Mouse (Mus musculus): ENCODE measurements around the gene Gm11032. TPM values are rescaled to one million over a fixed set of nuclear protein-coding genes. Genes with fewer than 3 reads are reported as not detected.
A peak's percentile ranks its signal among the peaks of the same experiment; 100 is the strongest.
"Not testable (repeated sequence)": the region's sequence is repeated elsewhere in the genome, so short reads cannot be mapped to it uniquely, and the experiment has no call there.

Gm11032 gene
- polyA plus RNA-seq, 1 experiment from 2014 or later = not detected

GRCm38 (mm10) chr11:4637534-4638234 lies 17.8 kb downstream of the Gm11032 start, which contains the start of gene Ascc2:
TSS of gene Ascc2 (plus strand) at chr11:4637747.
- Histone ChIP-seq H3K4me3 (ENCODE audit: low read length) (peak within 1 kb of the TSS; percentile 70), H3K27ac (ENCODE audit: low read length) (peak within 1 kb of the TSS; percentile 91), H3K4me1 (ENCODE audit: control insufficient read depth, insufficient read depth, low read length) (peaks cover 8% of the 10 kb centered on the region; the same call in 1 of the 2 replicates), H3K4me2 (ENCODE audit: low read depth, low read length) (peak within 1 kb of the TSS; percentile 82), H3K9ac (ENCODE audit: low read depth, low read length) (peak within 1 kb of the TSS; percentile 78), H3K9me3 (ENCODE audit: control insufficient read depth, low read length) (no peaks in the 10 kb centered on the region), H3K27me3 (replicated peaks; ENCODE audit: control insufficient read depth, insufficient read depth, low read length) (no peaks in the 10 kb centered on the region), H3K36me3 (ENCODE audit: control insufficient read depth, insufficient read depth, low read length) (no peaks in the 10 kb centered on the region)
- ATAC-seq = peak; percentile 96
- WGBS = under 1% methylated on average over 35 of the region's 35 CpGs

- no peaks in the 10 kb centered on the region for H3K36me3 ChIP-seq (ENCODE audit: control insufficient read depth, insufficient read depth, low read length)
- H3K27me3 ChIP-seq (replicated peaks; ENCODE audit: control insufficient read depth, insufficient read depth, low read length) = no peaks in the 10 kb centered on the region
- peak; percentile 29 for ATAC-seq
- H3K9ac ChIP-seq (ENCODE audit: low read depth, low read length) = peak overlapping the region; percentile 78
- peak overlapping the region; percentile 91 for H3K27ac ChIP-seq (ENCODE audit: low read length)
- peak overlapping the region; percentile 70 for H3K4me3 ChIP-seq (ENCODE audit: low read length)
- H3K9me3 ChIP-seq (ENCODE audit: control insufficient read depth, low read length) = no peaks in the 10 kb centered on the region
- peak overlapping the region; percentile 82 for H3K4me2 ChIP-seq (ENCODE audit: low read depth, low read length)
- WGBS = 14% methylated on average over 7 of the region's 7 CpGs
- peaks cover 8% of the 10 kb centered on the region; the same call in 1 of the 2 replicates for H3K4me1 ChIP-seq (ENCODE audit: control insufficient read depth, insufficient read depth, low read length)
These were observed 18.4 kb downstream of the Gm11032 start for GRCm38 (mm10) chr11:4638261-4638660.

GRCm38 (mm10) chr11:4641185-4641584 lies 21.3 kb downstream of the Gm11032 start:
- Histone ChIP-seq H3K4me1 (ENCODE audit: control insufficient read depth, insufficient read depth, low read length) (peaks cover 8% of the 10 kb centered on the region; the same call in 1 of the 2 replicates), H3K36me3 (ENCODE audit: control insufficient read depth, insufficient read depth, low read length) (no peaks in the 10 kb centered on the region; the same call in 1 of the 2 replicates), H3K9ac (ENCODE audit: low read depth, low read length) (no peak overlapping the region), H3K4me2 (ENCODE audit: low read depth, low read length) (no peak overlapping the region), H3K27me3 (replicated peaks; ENCODE audit: control insufficient read depth, insufficient read depth, low read length) (no peaks in the 10 kb centered on the region), H3K4me3 (ENCODE audit: low read length) (no peak overlapping the region), H3K9me3 (ENCODE audit: control insufficient read depth, low read length) (no peaks in the 10 kb centered on the region), H3K27ac (ENCODE audit: low read length) (no peak overlapping the region)
- no peak for ATAC-seq

- Histone ChIP-seq H3K27me3 (replicated peaks; ENCODE audit: control insufficient read depth, insufficient read depth, low read length) (no peaks in the 10 kb centered on the region), H3K27ac (ENCODE audit: low read length) (no peak overlapping the region), H3K36me3 (ENCODE audit: control insufficient read depth, insufficient read depth, low read length) (peaks cover 2% of the 10 kb centered on the region), H3K4me1 (ENCODE audit: control insufficient read depth, insufficient read depth, low read length) (peaks cover under 1% of the 10 kb centered on the region; the same call in 1 of the 2 replicates), H3K9ac (ENCODE audit: low read depth, low read length) (no peak overlapping the region), H3K4me2 (ENCODE audit: low read depth, low read length) (no peak overlapping the region), H3K9me3 (ENCODE audit: control insufficient read depth, low read length) (no peaks in the 10 kb centered on the region), H3K4me3 (ENCODE audit: low read length) (no peak overlapping the region)
- 71% methylated on average over 5 of the region's 5 CpGs for WGBS
- ATAC-seq = no peak
These were observed 23.9 kb downstream of the Gm11032 start for GRCm38 (mm10) chr11:4643722-4644121.

GRCm38 (mm10) chr11:4645180-4645579 lies 25.3 kb downstream of the Gm11032 start:
- 91% methylated on average over 4 of the region's 6 CpGs for WGBS
- H3K9ac ChIP-seq (ENCODE audit: low read depth, low read length); H3K36me3 ChIP-seq (ENCODE audit: control insufficient read depth, insufficient read depth, low read length); H3K4me3 ChIP-seq (ENCODE audit: low read length); H3K4me1 ChIP-seq (ENCODE audit: control insufficient read depth, insufficient read depth, low read length); H3K9me3 ChIP-seq (ENCODE audit: control insufficient read depth, low read length); ATAC-seq; H3K27me3 ChIP-seq (replicated peaks; ENCODE audit: control insufficient read depth, insufficient read depth, low read length); H3K4me2 ChIP-seq (ENCODE audit: low read depth, low read length); H3K27ac ChIP-seq (ENCODE audit: low read length): not testable (repeated sequence)

GRCm38 (mm10) chr11:4646409-4646808 lies 26.5 kb downstream of the Gm11032 start:
- H3K9me3 ChIP-seq (ENCODE audit: control insufficient read depth, low read length) = no peaks in the 10 kb centered on the region
- no peak overlapping the region for H3K27ac ChIP-seq (ENCODE audit: low read length)
- 87% methylated on average over 9 of the region's 9 CpGs for WGBS
- H3K27me3 ChIP-seq (replicated peaks; ENCODE audit: control insufficient read depth, insufficient read depth, low read length) = no peaks in the 10 kb centered on the region
- H3K4me3 ChIP-seq (ENCODE audit: low read length) = no peak overlapping the region
- no peak overlapping the region for H3K4me2 ChIP-seq (ENCODE audit: low read depth, low read length)
- H3K36me3 ChIP-seq (ENCODE audit: control insufficient read depth, insufficient read depth, low read length) = peaks cover 2% of the 10 kb centered on the region
- no peaks in the 10 kb centered on the region for H3K4me1 ChIP-seq (ENCODE audit: control insufficient read depth, insufficient read depth, low read length)
- H3K9ac ChIP-seq (ENCODE audit: low read depth, low read length) = no peak overlapping the region
- no peak for ATAC-seq

GRCm38 (mm10) chr11:4659818-4660217 lies 40.0 kb downstream of the Gm11032 start:
- Histone ChIP-seq H3K27me3 (replicated peaks; ENCODE audit: control insufficient read depth, insufficient read depth, low read length) (no peaks in the 10 kb centered on the region), H3K4me3 (ENCODE audit: low read length) (no peak overlapping the region), H3K9me3 (ENCODE audit: control insufficient read depth, low read length) (no peaks in the 10 kb centered on the region), H3K4me2 (ENCODE audit: low read depth, low read length) (no peak overlapping the region), H3K9ac (ENCODE audit: low read depth, low read length) (no peak overlapping the region), H3K4me1 (ENCODE audit: control insufficient read depth, insufficient read depth, low read length) (peaks cover 3% of the 10 kb centered on the region; the same call in 1 of the 2 replicates), H3K27ac (ENCODE audit: low read length) (no peak overlapping the region), H3K36me3 (ENCODE audit: control insufficient read depth, insufficient read depth, low read length) (peaks cover 12% of the 10 kb centered on the region)
- ATAC-seq = peak; percentile 40; the same call in 1 of the 2 replicates
- WGBS = 71% methylated on average over 1 of the region's 1 CpGs

- Histone ChIP-seq H3K9ac (ENCODE audit: low read depth, low read length) (no peak overlapping the region), H3K9me3 (ENCODE audit: control insufficient read depth, low read length) (no peaks in the 10 kb centered on the region), H3K4me3 (ENCODE audit: low read length) (no peak overlapping the region), H3K36me3 (ENCODE audit: control insufficient read depth, insufficient read depth, low read length) (peaks cover 12% of the 10 kb centered on the region), H3K4me1 (ENCODE audit: control insufficient read depth, insufficient read depth, low read length) (peaks cover 3% of the 10 kb centered on the region; the same call in 1 of the 2 replicates), H3K27me3 (replicated peaks; ENCODE audit: control insufficient read depth, insufficient read depth, low read length) (no peaks in the 10 kb centered on the region), H3K4me2 (ENCODE audit: low read depth, low read length) (no peak overlapping the region), H3K27ac (ENCODE audit: low read length) (no peak overlapping the region)
- 75% methylated on average over 7 of the region's 7 CpGs for WGBS
- ATAC-seq = no peak
These were observed 40.6 kb downstream of the Gm11032 start for GRCm38 (mm10) chr11:4660309-4661025.

GRCm38 (mm10) chr11:4661324-4661723 lies 41.5 kb downstream of the Gm11032 start:
- peak; percentile 62; the same call in 1 of the 2 replicates for ATAC-seq
- Histone ChIP-seq H3K4me1 (ENCODE audit: control insufficient read depth, insufficient read depth, low read length) (peaks cover 3% of the 10 kb centered on the region; the same call in 1 of the 2 replicates), H3K36me3 (ENCODE audit: control insufficient read depth, insufficient read depth, low read length) (peaks cover 12% of the 10 kb centered on the region), H3K9me3 (ENCODE audit: control insufficient read depth, low read length) (no peaks in the 10 kb centered on the region), H3K9ac (ENCODE audit: low read depth, low read length) (no peak overlapping the region), H3K4me3 (ENCODE audit: low read length) (no peak overlapping the region), H3K27ac (ENCODE audit: low read length) (no peak overlapping the region), H3K4me2 (ENCODE audit: low read depth, low read length) (no peak overlapping the region), H3K27me3 (replicated peaks; ENCODE audit: control insufficient read depth, insufficient read depth, low read length) (no peaks in the 10 kb centered on the region)
- 73% methylated on average over 4 of the region's 4 CpGs for WGBS

All from intestine, embryonic 16.5 days (tissue).